Mouse (Mus musculus): Measurements from ENCODE around the gene Dlat. TPM values are rescaled to one million over a fixed set of nuclear protein-coding genes. Genes with fewer than 3 reads are reported as not detected.

Dlat gene
- polyA plus RNA-seq, 1 experiment from 2014 or later = 22.5 TPM

- 40% methylated on average over 6 of the region's 6 CpGs for WGBS (ENCODE audit: insufficient replicate concordance)
- Histone ChIP-seq H3K27ac (ENCODE audit: low read length) (no peak overlapping the region), H3K4me1 (ENCODE audit: control insufficient read depth, low read depth, low read length) (no peaks in the 10 kb centered on the region), H3K9me3 (replicated peaks; ENCODE audit: control insufficient read depth, low read length) (no peaks in the 10 kb centered on the region), H3K27me3 (ENCODE audit: control insufficient read depth, insufficient read depth, low read depth, low read length) (no peaks in the 10 kb centered on the region), H3K9ac (ENCODE audit: low read depth, low read length) (no peak overlapping the region), H3K36me3 (ENCODE audit: control insufficient read depth, insufficient read depth) (no peaks in the 10 kb centered on the region), H3K4me2 (ENCODE audit: low read depth, low read length) (no peak overlapping the region), H3K4me3 (ENCODE audit: low read depth, low read length) (no peak overlapping the region)
- ATAC-seq (ENCODE audit: low read depth) = no peak
Measured at GRCm38 (mm10) chr9:50666442-50666841, 6.9 kb upstream of the Dlat start.

DNA sequence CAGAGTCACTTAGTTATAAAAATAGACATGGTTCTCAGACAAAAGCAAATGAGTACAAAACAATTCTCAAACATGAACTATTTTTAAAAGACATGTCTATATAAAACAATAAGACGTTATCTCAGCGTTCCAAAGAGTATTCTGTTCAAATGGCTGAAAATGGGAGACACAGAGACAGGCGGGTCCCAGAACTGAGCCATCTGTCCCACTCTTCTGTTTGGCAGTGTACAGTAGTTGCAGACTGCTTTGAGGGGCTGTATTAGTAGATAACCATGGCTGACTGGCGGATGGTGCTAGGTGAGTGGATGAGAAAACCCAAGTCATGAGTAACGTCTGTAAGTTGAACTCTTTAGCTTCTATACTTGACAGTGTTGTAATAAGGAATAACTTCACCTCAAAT lies 5.2 kb upstream of the Dlat start:
- H3K36me3 ChIP-seq (ENCODE audit: control insufficient read depth, insufficient read depth) = no peaks in the 10 kb centered on the region
- H3K9me3 ChIP-seq (replicated peaks; ENCODE audit: control insufficient read depth, low read length) = no peaks in the 10 kb centered on the region
- no peak overlapping the region for H3K4me2 ChIP-seq (ENCODE audit: low read depth, low read length)
- peaks cover 2% of the 10 kb centered on the region for H3K4me1 ChIP-seq (ENCODE audit: control insufficient read depth, low read depth, low read length)
- no peak overlapping the region for H3K9ac ChIP-seq (ENCODE audit: low read depth, low read length)
- 68% methylated on average over 5 of the region's 5 CpGs for WGBS (ENCODE audit: insufficient replicate concordance)
- no peak overlapping the region for H3K27ac ChIP-seq (ENCODE audit: low read length)
- no peak for ATAC-seq (ENCODE audit: low read depth)
- H3K27me3 ChIP-seq (ENCODE audit: control insufficient read depth, insufficient read depth, low read depth, low read length) = no peaks in the 10 kb centered on the region
- no peak overlapping the region for H3K4me3 ChIP-seq (ENCODE audit: low read depth, low read length)

DNA sequence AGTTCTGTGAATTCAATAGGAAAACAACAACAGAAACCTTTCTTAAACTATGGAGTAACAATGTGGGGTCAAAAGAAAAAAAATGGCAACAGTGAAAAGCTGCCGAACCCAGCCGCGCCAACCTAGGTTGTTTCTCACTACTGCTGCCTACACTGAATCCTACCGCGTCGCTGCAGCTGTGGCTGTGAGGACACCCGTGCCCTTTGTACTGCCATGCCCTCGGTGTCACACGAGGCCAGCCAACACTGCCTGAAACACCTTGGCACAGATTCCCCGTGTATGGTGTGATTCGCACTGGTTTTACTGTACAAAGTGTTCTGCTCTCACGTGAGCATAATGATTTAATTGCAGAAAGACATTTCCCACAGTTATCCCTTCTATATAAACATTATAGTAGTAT lies 851 bp upstream of the Dlat start:
- Histone ChIP-seq H3K36me3 (ENCODE audit: control insufficient read depth, insufficient read depth) (no peaks in the 10 kb centered on the region), H3K27ac (ENCODE audit: low read length) (no peak overlapping the region), H3K9me3 (replicated peaks; ENCODE audit: control insufficient read depth, low read length) (no peaks in the 10 kb centered on the region), H3K9ac (ENCODE audit: low read depth, low read length) (no peak overlapping the region), H3K4me1 (ENCODE audit: control insufficient read depth, low read depth, low read length) (peaks cover 5% of the 10 kb centered on the region), H3K27me3 (ENCODE audit: control insufficient read depth, insufficient read depth, low read depth, low read length) (no peaks in the 10 kb centered on the region), H3K4me2 (ENCODE audit: low read depth, low read length) (peak overlapping the region; percentile 78), H3K4me3 (ENCODE audit: low read depth, low read length) (peak overlapping the region; percentile 86)
- WGBS (ENCODE audit: insufficient replicate concordance) = 16% methylated on average over 12 of the region's 12 CpGs
- peak; percentile 39 for ATAC-seq (ENCODE audit: low read depth)

DNA sequence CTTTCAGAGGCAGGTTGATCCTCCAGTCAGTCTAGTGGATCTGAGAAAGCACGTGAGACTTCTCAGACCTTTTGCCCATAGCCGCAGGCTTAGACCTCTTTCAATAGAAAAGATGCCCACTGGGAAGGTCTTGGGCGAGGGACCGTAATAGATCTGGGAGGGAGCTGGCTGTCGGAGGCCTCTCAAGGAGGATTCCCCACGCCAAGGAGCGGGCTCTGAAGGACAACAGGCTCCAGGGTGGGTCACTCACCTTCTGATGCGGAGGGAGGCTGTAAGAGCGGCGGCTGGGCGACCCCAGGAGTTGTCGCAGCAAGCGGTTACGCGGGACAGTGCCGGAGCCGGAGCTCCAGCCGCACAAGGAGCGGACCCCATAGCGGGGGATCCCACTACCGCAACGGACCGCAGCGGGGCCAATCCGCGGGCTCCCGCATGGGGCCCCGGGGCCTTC lies 615 bp downstream of the Dlat start:
- H3K36me3 ChIP-seq (ENCODE audit: control insufficient read depth, insufficient read depth) = no peaks in the 10 kb centered on the region
- no peaks in the 10 kb centered on the region for H3K27me3 ChIP-seq (ENCODE audit: control insufficient read depth, insufficient read depth, low read depth, low read length)
- peak; percentile 31 for ATAC-seq (ENCODE audit: low read depth)
- WGBS (ENCODE audit: insufficient replicate concordance) = 0% methylated on average over 28 of the region's 28 CpGs
- no peaks in the 10 kb centered on the region for H3K9me3 ChIP-seq (replicated peaks; ENCODE audit: control insufficient read depth, low read length)
- peak overlapping the region; percentile 68 for H3K27ac ChIP-seq (ENCODE audit: low read length)
- peak overlapping the region; percentile 78 for H3K4me2 ChIP-seq (ENCODE audit: low read depth, low read length)
- H3K9ac ChIP-seq (ENCODE audit: low read depth, low read length) = peak overlapping the region; percentile 87
- H3K4me3 ChIP-seq (ENCODE audit: low read depth, low read length) = peak overlapping the region; percentile 86
- H3K4me1 ChIP-seq (ENCODE audit: control insufficient read depth, low read depth, low read length) = peaks cover 5% of the 10 kb centered on the region

GRCm38 (mm10) chr9:50658391-50658790 lies 1.2 kb downstream of the Dlat start:
- H3K27ac ChIP-seq (ENCODE audit: low read length) = no peak overlapping the region
- peaks cover 3% of the 10 kb centered on the region; the same call in 1 of the 2 replicates for H3K36me3 ChIP-seq (ENCODE audit: control insufficient read depth, insufficient read depth)
- H3K27me3 ChIP-seq (ENCODE audit: control insufficient read depth, insufficient read depth, low read depth, low read length) = no peaks in the 10 kb centered on the region
- 7% methylated on average over 5 of the region's 5 CpGs for WGBS (ENCODE audit: insufficient replicate concordance)
- no peaks in the 10 kb centered on the region for H3K9me3 ChIP-seq (replicated peaks; ENCODE audit: control insufficient read depth, low read length)
- H3K4me2 ChIP-seq (ENCODE audit: low read depth, low read length) = peak overlapping the region; percentile 78
- no peak for ATAC-seq (ENCODE audit: low read depth)
- peak overlapping the region; percentile 87 for H3K9ac ChIP-seq (ENCODE audit: low read depth, low read length)
- H3K4me1 ChIP-seq (ENCODE audit: control insufficient read depth, low read depth, low read length) = peaks cover 5% of the 10 kb centered on the region
- peak overlapping the region; percentile 86 for H3K4me3 ChIP-seq (ENCODE audit: low read depth, low read length)

GRCm38 (mm10) chr9:50650503-50650902 lies 9.1 kb downstream of the Dlat start:
- Histone ChIP-seq H3K27ac (ENCODE audit: low read length) (no peak overlapping the region), H3K9me3 (replicated peaks; ENCODE audit: control insufficient read depth, low read length) (no peaks in the 10 kb centered on the region), H3K4me1 (ENCODE audit: control insufficient read depth, low read depth, low read length) (peaks cover 8% of the 10 kb centered on the region), H3K9ac (ENCODE audit: low read depth, low read length) (no peak overlapping the region), H3K4me2 (ENCODE audit: low read depth, low read length) (peak overlapping the region; percentile 10; the same call in 1 of the 2 replicates), H3K27me3 (ENCODE audit: control insufficient read depth, insufficient read depth, low read depth, low read length) (no peaks in the 10 kb centered on the region), H3K36me3 (ENCODE audit: control insufficient read depth, insufficient read depth) (peaks cover 31% of the 10 kb centered on the region), H3K4me3 (ENCODE audit: low read depth, low read length) (no peak overlapping the region)
- 56% methylated on average over 10 of the region's 10 CpGs for WGBS (ENCODE audit: insufficient replicate concordance)
- ATAC-seq (ENCODE audit: low read depth) = peak; percentile 80

DNA sequence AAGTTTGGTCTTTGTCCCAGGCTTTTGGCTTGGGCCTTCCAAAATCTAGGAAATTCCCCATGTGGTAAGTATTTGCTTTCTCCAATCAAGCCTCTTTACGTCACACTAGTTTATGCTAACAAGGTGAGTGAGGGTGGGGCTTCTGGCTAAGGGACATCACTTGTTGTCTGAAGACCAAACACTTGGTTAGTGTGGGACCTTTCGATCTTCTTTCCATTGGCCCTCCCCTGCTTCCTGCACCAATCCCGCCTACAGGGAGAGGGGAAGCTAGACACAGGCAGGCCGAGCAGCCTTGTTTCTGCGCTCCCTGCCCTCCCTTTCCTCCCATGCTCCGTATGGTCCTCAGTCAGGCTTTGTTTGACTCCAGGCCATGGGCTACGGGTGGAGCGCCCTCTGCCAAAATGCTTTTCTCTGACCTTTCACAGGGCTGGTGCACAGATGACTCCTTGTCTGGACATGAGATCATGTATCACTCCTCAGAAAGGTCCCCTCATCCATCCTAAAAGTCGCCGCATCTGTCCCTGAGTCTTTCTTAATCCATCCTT lies 12.7 kb downstream of the Dlat start:
- H3K27ac ChIP-seq (ENCODE audit: low read length) = no peak overlapping the region

DNA sequence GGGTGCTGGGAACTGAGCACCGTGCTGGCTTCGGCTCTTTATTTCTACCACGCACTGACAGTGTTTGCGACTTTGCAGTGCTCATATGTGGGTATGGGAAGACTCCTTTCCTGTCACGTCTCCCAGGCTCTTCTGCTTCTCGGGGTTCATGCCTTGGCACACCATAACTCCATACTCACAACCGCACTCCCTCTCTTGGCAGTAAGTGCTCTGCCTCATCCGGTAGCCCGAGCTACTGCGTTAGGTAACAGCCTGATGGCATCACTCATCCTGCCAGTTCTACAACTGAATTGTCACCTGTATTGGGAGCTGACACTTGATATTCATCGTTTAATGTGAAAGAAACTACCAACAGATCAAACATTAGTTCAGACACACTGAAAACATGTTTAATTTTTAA lies 25.3 kb downstream of the Dlat start:
- Histone ChIP-seq H3K4me1 (ENCODE audit: control insufficient read depth, low read depth, low read length) (no peaks in the 10 kb centered on the region), H3K36me3 (ENCODE audit: control insufficient read depth, insufficient read depth) (peaks cover 3% of the 10 kb centered on the region; the same call in 1 of the 2 replicates), H3K4me2 (ENCODE audit: low read depth, low read length) (no peak overlapping the region), H3K4me3 (ENCODE audit: low read depth, low read length) (no peak overlapping the region), H3K9me3 (replicated peaks; ENCODE audit: control insufficient read depth, low read length) (no peaks in the 10 kb centered on the region), H3K9ac (ENCODE audit: low read depth, low read length) (no peak overlapping the region), H3K27me3 (ENCODE audit: control insufficient read depth, insufficient read depth, low read depth, low read length) (no peaks in the 10 kb centered on the region), H3K27ac (ENCODE audit: low read length) (no peak overlapping the region)
- ATAC-seq (ENCODE audit: low read depth) = no peak
- 84% methylated on average over 11 of the region's 11 CpGs for WGBS (ENCODE audit: insufficient replicate concordance)

More for the DNA sequence above, 12.7 kb downstream of the Dlat start:
- Histone ChIP-seq H3K4me3 (ENCODE audit: low read depth, low read length) (no peak overlapping the region), H3K9ac (ENCODE audit: low read depth, low read length) (no peak overlapping the region), H3K9me3 (replicated peaks; ENCODE audit: control insufficient read depth, low read length) (no peaks in the 10 kb centered on the region), H3K4me1 (ENCODE audit: control insufficient read depth, low read depth, low read length) (peaks cover 8% of the 10 kb centered on the region), H3K4me2 (ENCODE audit: low read depth, low read length) (no peak overlapping the region), H3K36me3 (ENCODE audit: control insufficient read depth, insufficient read depth) (peaks cover 32% of the 10 kb centered on the region), H3K27me3 (ENCODE audit: control insufficient read depth, insufficient read depth, low read depth, low read length) (no peaks in the 10 kb centered on the region)
- 78% methylated on average over 10 of the region's 10 CpGs for WGBS (ENCODE audit: insufficient replicate concordance)
- no peak for ATAC-seq (ENCODE audit: low read depth)

DNA sequence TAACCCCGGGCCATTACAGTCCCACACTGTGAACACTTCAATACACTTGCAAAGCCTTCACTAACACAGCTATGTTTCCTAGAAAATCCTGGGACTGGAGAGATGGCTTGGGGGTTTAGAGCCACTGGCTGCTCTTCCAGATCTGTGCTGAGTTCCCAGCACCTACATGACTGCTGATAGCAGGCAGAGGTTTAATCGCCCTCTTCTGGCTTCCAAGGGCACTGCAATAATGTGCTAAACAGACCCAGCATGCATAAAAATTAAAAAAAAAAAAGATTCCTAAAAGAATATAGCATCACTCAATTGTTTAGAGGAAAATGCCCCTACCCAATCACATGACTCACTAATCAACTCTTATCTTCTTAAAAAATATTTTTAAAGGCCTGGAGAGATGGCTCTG lies 26.5 kb downstream of the Dlat start:
- WGBS (ENCODE audit: insufficient replicate concordance) = 39% methylated on average over 2 of the region's 2 CpGs
- Histone ChIP-seq H3K27ac (ENCODE audit: low read length) (no peak overlapping the region), H3K4me3 (ENCODE audit: low read depth, low read length) (no peak overlapping the region), H3K9ac (ENCODE audit: low read depth, low read length) (no peak overlapping the region), H3K9me3 (replicated peaks; ENCODE audit: control insufficient read depth, low read length) (no peaks in the 10 kb centered on the region), H3K36me3 (ENCODE audit: control insufficient read depth, insufficient read depth) (peaks cover 3% of the 10 kb centered on the region; the same call in 1 of the 2 replicates), H3K4me1 (ENCODE audit: control insufficient read depth, low read depth, low read length) (no peaks in the 10 kb centered on the region), H3K27me3 (ENCODE audit: control insufficient read depth, insufficient read depth, low read depth, low read length) (no peaks in the 10 kb centered on the region), H3K4me2 (ENCODE audit: low read depth, low read length) (no peak overlapping the region)
- no peak for ATAC-seq (ENCODE audit: low read depth)

All from liver, embryonic 16.5 days (tissue).